Mouse (Mus musculus) lung, postnatal 0 days (tissue): ENCODE measurements around the gene Elfn1. TPM values are rescaled to one million over a fixed set of nuclear protein-coding genes. Genes with fewer than 3 reads are reported as not detected.
"Not testable (repeated sequence)": the region's sequence is repeated elsewhere in the genome, so short reads cannot be mapped to it uniquely, and the experiment has no call there.

ENCODE experiments used
- ATAC-seq: fragments of 200-750 bp; cut with Nextera tagmentation; 2 replicates; pipeline ENCODE4 v1.8.0; 2017; ENCODE audit warnings: moderate library complexity
- DNase-seq: peaks from one replicate; pipeline ENCODE4 v3.0.0-alpha.2; 2016; ENCODE audit warnings: low spot score
- H3K27ac ChIP-seq: fragments of 300-500 bp; sonication (generic); 2 replicates; pipeline ENCODE4 v1.5.1; 2014; ENCODE audit warnings: antibody characterized with exemption, mild to moderate bottlenecking, low read length, mixed read lengths
- H3K27me3 ChIP-seq: fragments of 300-500 bp; sonication (generic); replicated peaks from 2 replicates; pipeline ENCODE4 v1.6.1; 2014; ENCODE audit warnings: low read length, mixed read lengths; ENCODE audit not compliant: insufficient read depth
- H3K36me3 ChIP-seq: fragments of 300-500 bp; sonication (generic); 2 replicates; pipeline ENCODE4 v1.6.1; 2014; ENCODE audit warnings: low read length, mixed read lengths; ENCODE audit not compliant: insufficient read depth
- H3K4me1 ChIP-seq: fragments of 300-500 bp; sonication (generic); 2 replicates; pipeline ENCODE4 v1.6.1; 2014; ENCODE audit warnings: antibody characterized with exemption, low read depth, low read length, mixed read lengths; ENCODE audit not compliant: insufficient read depth
- H3K4me2 ChIP-seq: fragments of 300-500 bp; sonication (generic); replicated peaks from 2 replicates; pipeline ENCODE4 v1.6.1; 2014; ENCODE audit warnings: low read depth, mild to moderate bottlenecking, low read length, moderate library complexity, mixed read lengths
- H3K4me3 ChIP-seq: fragments of 300-500 bp; sonication (generic); 2 replicates; pipeline ENCODE4 v1.5.1; 2014; ENCODE audit warnings: low read depth, low read length
- H3K9ac ChIP-seq: fragments of 300-500 bp; sonication (generic); replicated peaks from 2 replicates; pipeline ENCODE4 v1.6.1; 2014; ENCODE audit warnings: low read depth, mild to moderate bottlenecking
- H3K9me3 ChIP-seq: fragments of 300-500 bp; sonication (generic); 2 replicates; pipeline ENCODE4 v1.6.1; 2016; ENCODE audit warnings: low read length, mixed read lengths
- CTCF ChIP-seq: IDR thresholded peaks from 2 replicates; pipeline ENCODE4 v1.5.1; 2016; ENCODE audit warnings: antibody characterized with exemption, mild to moderate bottlenecking
- EP300 ChIP-seq: IDR thresholded peaks from 2 replicates; pipeline ENCODE4 v1.6.1; 2016; ENCODE audit warnings: antibody characterized with exemption, mild to moderate bottlenecking, control low read depth
- WGBS: fragments of 180-500 bp; shearing (Covaris S2); extraction: QIAGEN DNeasy Blood & Tissue Kit; methylation state at CpG from one replicate; pipeline ENCODE4 v1.1.7; 2014; 5-methylcytosine and 5-hydroxymethylcytosine counted together
- polyA plus RNA-seq: library from polyadenylated mRNA; unstranded; fragments of >200 nt; fragmentation: Nextera tagmentation; extraction: Ambion mirVana; gene quantifications from 2 replicates; pipeline ENCODE4 v1.2.1, GENCODE M21; 2015

Elfn1 gene
- polyA plus RNA-seq, 1 experiment from 2014 or later = 1.5 TPM

GRCm38 (mm10) chr5:139985073-139985746, 77.5 kb downstream of the Elfn1 start:
- DNase-seq = no peak
- 29% methylated on average over 18 of the region's 18 CpGs for WGBS
- TF ChIP-seq EP300 (no peak), CTCF (no peak)
- H3K4me3 ChIP-seq = no peak overlapping the region
- H3K9ac ChIP-seq = no peak overlapping the region
- H3K4me2 ChIP-seq = no peak overlapping the region
- no peaks in the 10 kb centered on the region for H3K4me1 ChIP-seq
- no peak for ATAC-seq
- no peaks in the 10 kb centered on the region for H3K36me3 ChIP-seq
- no peak overlapping the region for H3K27ac ChIP-seq
- no peaks in the 10 kb centered on the region for H3K27me3 ChIP-seq
- H3K9me3 ChIP-seq = no peaks in the 10 kb centered on the region

- 81% methylated on average over 3 of the region's 3 CpGs for WGBS
- Histone ChIP-seq H3K9me3 (no peaks in the 10 kb centered on the region), H3K9ac (no peak overlapping the region), H3K4me2 (no peak overlapping the region), H3K36me3 (no peaks in the 10 kb centered on the region), H3K4me3 (no peak overlapping the region), H3K4me1 (no peaks in the 10 kb centered on the region), H3K27ac (no peak overlapping the region), H3K27me3 (no peaks in the 10 kb centered on the region)
- ATAC-seq (no peak), DNase-seq (no peak)
- no peak for TF ChIP-seq EP300
- TF ChIP-seq CTCF = no peak
These were observed 83.8 kb downstream of the Elfn1 start for GRCm38 (mm10) chr5:139991531-139991930.

GRCm38 (mm10) chr5:139998321-139998720, 90.6 kb downstream of the Elfn1 start:
- ATAC-seq, H3K36me3 ChIP-seq, H3K4me2 ChIP-seq, DNase-seq, H3K9me3 ChIP-seq, H3K4me3 ChIP-seq, H3K27ac ChIP-seq, H3K9ac ChIP-seq, H3K4me1 ChIP-seq, H3K27me3 ChIP-seq: not testable (repeated sequence)
- whole genome bisulfite sequencing = 66% methylated on average over 11 of the region's 12 CpGs

- H3K4me2 ChIP-seq = no peak overlapping the region
- DNase-seq (no peak), ATAC-seq (no peak)
- no peak overlapping the region for H3K27ac ChIP-seq
- no peaks in the 10 kb centered on the region for H3K27me3 ChIP-seq
- H3K4me1 ChIP-seq = no peaks in the 10 kb centered on the region
- no peaks in the 10 kb centered on the region for H3K9me3 ChIP-seq
- no peak overlapping the region for H3K4me3 ChIP-seq
- H3K9ac ChIP-seq = no peak overlapping the region
- H3K36me3 ChIP-seq = no peaks in the 10 kb centered on the region
- WGBS = 23% methylated on average over 6 of the region's 6 CpGs
- TF ChIP-seq EP300 (no peak), CTCF (no peak)
These were observed 91.2 kb downstream of the Elfn1 start for GRCm38 (mm10) chr5:139998916-139999315.

GRCm38 (mm10) chr5:140002541-140002940, 94.8 kb downstream of the Elfn1 start:
- WGBS = 69% methylated on average over 3 of the region's 3 CpGs
- no peaks in the 10 kb centered on the region for H3K9me3 ChIP-seq

GRCm38 (mm10) chr5:140006861-140007260, 99.1 kb downstream of the Elfn1 start:
- Histone ChIP-seq H3K27me3 (no peaks in the 10 kb centered on the region), H3K4me1 (no peaks in the 10 kb centered on the region), H3K4me2 (no peak overlapping the region), H3K36me3 (no peaks in the 10 kb centered on the region), H3K27ac (no peak overlapping the region), H3K9ac (no peak overlapping the region), H3K4me3 (no peak overlapping the region), H3K9me3 (no peaks in the 10 kb centered on the region)
- ATAC-seq (no peak), DNase-seq (no peak)
- TF ChIP-seq CTCF (no peak), EP300 (no peak)
- 52% methylated on average over 8 of the region's 8 CpGs for WGBS

More at GRCm38 (mm10) chr5:140002541-140002940, 94.8 kb downstream of the Elfn1 start:
- no peak overlapping the region for H3K4me2 ChIP-seq
- no peaks in the 10 kb centered on the region for H3K36me3 ChIP-seq
- TF ChIP-seq CTCF (no peak), EP300 (no peak)
- no peak for DNase-seq
- no peaks in the 10 kb centered on the region for H3K27me3 ChIP-seq
- no peak overlapping the region for H3K9ac ChIP-seq
- H3K27ac ChIP-seq = no peak overlapping the region
- ATAC-seq = no peak
- no peaks in the 10 kb centered on the region for H3K4me1 ChIP-seq
- H3K4me3 ChIP-seq = no peak overlapping the region
